ENCODE assay signal across 8 mouse cellular contexts in genomic region chr2:30594641-30595379, GRCm38 (mm10). TPM values are rescaled to one million over a fixed set of nuclear protein-coding genes. Genes with fewer than 3 reads are reported as not detected.
A peak's percentile ranks its signal among the peaks of the same experiment; 100 is the strongest.
DNase-seq lines count a peak whose midpoint lies in the region; ATAC-seq and TF ChIP-seq lines count a peak whose summit lies in the region.

Cstad (plus strand) TSS chr2:30595040.

- TF ChIP-seq CTCF in G1E (IDR thresholded peaks at IDR 0.05; ENCODE audit: low read depth, low read length): no peak
- peak; percentile 44; the same call in 1 of the 2 replicates for TF ChIP-seq CTCF in forebrain, postnatal 0 days (IDR thresholded peaks at IDR 0.05; ENCODE audit: low read depth)
- TF ChIP-seq CTCF in lung, adult 2 months (IDR thresholded peaks at IDR 0.05; ENCODE audit: insufficient read depth, low read length): no peak

- H3K4me1 ChIP-seq in G1E (ENCODE audit: insufficient read depth, low read depth, low read length): peaks cover 26% of the 10 kb centered on the region
- H3K4me1 ChIP-seq in forebrain, postnatal 0 days (ENCODE audit: insufficient read depth): peaks cover 24% of the 10 kb centered on the region
- H3K4me1 ChIP-seq in lung, adult 2 months (ENCODE audit: control insufficient read depth, insufficient read depth, low read length): peaks cover 21% of the 10 kb centered on the region
- peaks cover 33% of the 10 kb centered on the region for H3K4me1 ChIP-seq in neural tube, embryonic 15.5 days

- H3K36me3 ChIP-seq in G1E (replicated peaks): no peaks in the 10 kb centered on the region
- H3K36me3 ChIP-seq in forebrain, postnatal 0 days (ENCODE audit: insufficient read depth): no peaks in the 10 kb centered on the region
- H3K36me3 ChIP-seq in neural tube, embryonic 15.5 days: no peaks in the 10 kb centered on the region

- DNase-seq in G1E (ENCODE audit: low spot score): peak; percentile 78
- DNase-seq in forebrain, postnatal 0 days: peak; percentile 89
- peak; percentile 79 for DNase-seq in heart, postnatal 4 days
- peak; percentile 76 to 84 for DNase-seq in layer of hippocampus, adult 8-10 months (ENCODE audit: low spot score in 2 of 2)
- peak; percentile 62 for DNase-seq in lung, adult 2 months
- peak; percentile 87 for DNase-seq in testis, postnatal 10 days (ENCODE audit: low spot score)

- TF ChIP-seq POLR2A in lung, adult 2 months (IDR thresholded peaks at IDR 0.05; ENCODE audit: borderline replicate concordance, extremely low read depth, low read depth, low read length): peak; percentile 81; the same call in 1 of the 2 replicates

- peak within 1 kb of the TSS; percentile 67 for H3K9ac ChIP-seq in forebrain, postnatal 0 days
- H3K9ac ChIP-seq in neural tube, embryonic 15.5 days (replicated peaks): peak within 1 kb of the TSS; percentile 54

- ATAC-seq in G1E (ENCODE audit: extremely low read depth, insufficient number of reproducible peaks, low FRiP score, poor library complexity, severe bottlenecking): peak; percentile 59; the same call in 1 of the 2 replicates
- ATAC-seq in cerebellum, adult (ENCODE audit: insufficient number of reproducible peaks, low FRiP score, low TSS enrichment): peak; percentile 66
- peak; percentile 91 for ATAC-seq in forebrain, postnatal 0 days
- peak; percentile 79 for ATAC-seq in neural tube, embryonic 15.5 days (ENCODE audit: low FRiP score)

- H3K27me3 ChIP-seq in G1E (ENCODE audit: insufficient read depth, low read length): peaks cover 37% of the 10 kb centered on the region
- no peaks in the 10 kb centered on the region for H3K27me3 ChIP-seq in forebrain, postnatal 0 days (ENCODE audit: insufficient read depth, low read length)
- no peaks in the 10 kb centered on the region for H3K27me3 ChIP-seq in neural tube, embryonic 15.5 days (replicated peaks)

- peak within 1 kb of the TSS; percentile 99 for H3K27ac ChIP-seq in forebrain, postnatal 0 days (ENCODE audit: low read depth, low read length)
- H3K27ac ChIP-seq in neural tube, embryonic 15.5 days (replicated peaks): peak within 1 kb of the TSS; percentile 99

- peak within 1 kb of the TSS; percentile 60 for H3K4me2 ChIP-seq in forebrain, postnatal 0 days (ENCODE audit: low read depth)
- peak within 1 kb of the TSS; percentile 67 for H3K4me2 ChIP-seq in neural tube, embryonic 15.5 days

- H3K9me3 ChIP-seq in G1E (replicated peaks): no peaks in the 10 kb centered on the region
- no peaks in the 10 kb centered on the region for H3K9me3 ChIP-seq in forebrain, postnatal 0 days (ENCODE audit: low read length)
- H3K9me3 ChIP-seq in neural tube, embryonic 15.5 days (replicated peaks): no peaks in the 10 kb centered on the region

- under 1% methylated on average over 35 of the region's 39 CpGs for WGBS in forebrain, postnatal 0 days
- 2% methylated on average over 37 of the region's 39 CpGs for WGBS in lung, adult 2 months
- WGBS in neural tube, embryonic 15.5 days: under 1% methylated on average over 38 of the region's 39 CpGs

- H3K4me3 ChIP-seq in G1E (ENCODE audit: low read depth, low read length): peak within 1 kb of the TSS; percentile 64
- H3K4me3 ChIP-seq in forebrain, postnatal 0 days (ENCODE audit: low read depth, low read length): peak within 1 kb of the TSS; percentile 48
- peak within 1 kb of the TSS; percentile 73 for H3K4me3 ChIP-seq in lung, adult 2 months (replicated peaks; ENCODE audit: extremely low read depth, low read depth, low read length)
- H3K4me3 ChIP-seq in neural tube, embryonic 15.5 days (replicated peaks): peak within 1 kb of the TSS; percentile 48

RNA-seq across cellular contexts. Expression of gene Cstad, which starts in this region (rescaled TPM):
- 1.3 TPM in 1 of 2 replicates, not detected in the other for total RNA-seq in G1E (2014; fragmentation: Nextera tagmentation)
- 0.76 and 1.6 TPM in 2 replicates for total RNA-seq in G1E (2017)
- not detected in 2 replicates for polyA plus RNA-seq in G1E (2012)
- total RNA-seq in forebrain, postnatal 0 days (2014; rRNA removed): 3.8 and 4.1 TPM in 2 replicates
- 0.65 and 1.2 TPM in 2 replicates for polyA plus RNA-seq in forebrain, postnatal 0 days (2015; fragmentation: Nextera tagmentation; extraction: Ambion mirVana)
- 1 to 10 TPM; 1.7 to 3.2 TPM for total RNA-seq in heart, postnatal 4 days (2021)
- 10 to 100 TPM in 1 of 4 experiments, 1 to 10 TPM in 3; 3.4 to 11.0 (median 7.0) TPM for total RNA-seq in layer of hippocampus, adult 8-10 months (2022)
- polyA plus RNA-seq in lung, adult 2 months (2012; rRNA removed): 0.69 and 1.6 TPM in 2 replicates
- 0.31 and 0.83 TPM in 2 replicates for polyA plus RNA-seq in neural tube, embryonic 15.5 days (2015; fragmentation: Nextera tagmentation; extraction: Ambion mirVana)

Comparison
In these comparisons a context has a peak if more than half of its experiments do, and no peak if none do; other contexts are left out.
1. Peak in every context shown above with its lines: DNase-seq, ATAC-seq, H3K4me3 ChIP-seq and H3K27ac ChIP-seq.
2. Peak in ATAC-seq, H3K4me3 ChIP-seq, H3K27ac ChIP-seq, H3K9ac ChIP-seq and H3K4me2 ChIP-seq in neural tube, embryonic 15.5 days; RNA of the gene not detected or under 1 TPM.